In the genomic region with DNA sequence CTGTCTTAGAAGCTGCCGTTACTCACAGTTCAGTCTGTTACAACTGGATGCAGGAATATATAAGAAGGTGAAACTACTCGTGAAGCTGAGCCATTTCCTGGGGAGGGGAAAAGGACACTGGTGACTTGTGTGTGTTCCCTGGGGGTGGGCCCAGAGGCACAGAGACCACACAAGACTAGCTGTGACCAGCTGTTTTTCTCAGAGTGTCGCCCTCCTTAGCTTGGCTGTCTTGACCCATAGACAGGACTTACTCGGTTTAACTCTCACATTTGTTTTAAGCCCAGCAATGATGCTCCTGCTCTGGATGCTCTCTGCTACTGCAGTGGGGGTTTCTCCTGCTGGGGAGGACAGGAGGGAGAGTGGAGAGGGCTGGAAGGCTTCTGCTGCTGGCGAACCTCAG, we compare ENCODE assay signal across 23 mouse cellular contexts. TPM values are rescaled to one million over a fixed set of nuclear protein-coding genes. Genes with fewer than 3 reads are reported as not detected.
DNase-seq lines count a peak whose midpoint lies in the region; ATAC-seq and TF ChIP-seq lines count a peak whose summit lies in the region.
"Had no signal": no experiment of that assay in that cellular context is flagged by ENCODE, and none has a peak within 500 bp of the region (broad histone marks: within the 10 kb centered on the region; RNA-seq: fewer than 3 reads in every experiment).

No protein-coding gene starts in this region.

- H3K4me2 ChIP-seq in forebrain, embryonic 14.5 days (ENCODE audit: low read length), result no peak overlapping the region
- H3K4me2 ChIP-seq in forebrain, embryonic 15.5 days (replicated peaks), result no peak overlapping the region
- no peak overlapping the region for H3K4me2 ChIP-seq in midbrain, embryonic 13.5 days (replicated peaks)
- H3K4me2 ChIP-seq in midbrain, embryonic 16.5 days (ENCODE audit: low read length), result no peak overlapping the region
- H3K4me2 ChIP-seq: forebrain, embryonic 12.5 days; heart, embryonic 12.5 days; hindbrain, embryonic 13.5 days; kidney, embryonic 15.5 days had no signal

- peak overlapping the region; percentile 6; the same call in 1 of the 2 replicates for H3K27ac ChIP-seq in forebrain, embryonic 14.5 days (ENCODE audit: low read depth, low read length)
- no peak overlapping the region; the same call in 1 of the 2 replicates for H3K27ac ChIP-seq in forebrain, embryonic 15.5 days (replicated peaks)
- H3K27ac ChIP-seq in midbrain, embryonic 13.5 days, result peak overlapping the region; percentile 51; the same call in 1 of the 2 replicates
- no peak overlapping the region; the same call in 1 of the 2 replicates for H3K27ac ChIP-seq in midbrain, embryonic 10.5 days (replicated peaks)
- 0 out of 2 replicates have a peak overlapping the region, but pooled peaks have one; percentile 15 for H3K27ac ChIP-seq in embryonic facial prominence, embryonic 10.5 days (replicated peaks)
- H3K27ac ChIP-seq in midbrain, embryonic 16.5 days (ENCODE audit: low read length), result peak overlapping the region; percentile 73
- no peak overlapping the region for H3K27ac ChIP-seq in gastrocnemius, adult 2 months
- H3K27ac ChIP-seq: hindbrain, embryonic 13.5 days; kidney, embryonic 15.5 days had no signal

- intact Hi-C loops in gastrocnemius, adult 2 months (cut with DNase I), result no loop called here

- no peak for TF ChIP-seq CTCF in gastrocnemius, adult 2 months (IDR thresholded peaks at IDR 0.05)

- H3K9ac ChIP-seq in forebrain, embryonic 14.5 days (ENCODE audit: low read length), result no peak overlapping the region
- H3K9ac ChIP-seq in forebrain, embryonic 15.5 days (replicated peaks), result no peak overlapping the region
- H3K9ac ChIP-seq in midbrain, embryonic 13.5 days (replicated peaks), result no peak overlapping the region
- H3K9ac ChIP-seq in midbrain, embryonic 16.5 days (ENCODE audit: low read depth, low read length), result no peak overlapping the region
- H3K9ac ChIP-seq: forebrain, embryonic 12.5 days; heart, embryonic 12.5 days; hindbrain, embryonic 13.5 days; kidney, embryonic 15.5 days had no signal

- no peaks in the 10 kb centered on the region for H3K27me3 ChIP-seq in forebrain, embryonic 14.5 days (replicated peaks; ENCODE audit: control insufficient read depth, insufficient read depth, low read length)
- no peaks in the 10 kb centered on the region for H3K27me3 ChIP-seq in forebrain, embryonic 15.5 days
- no peaks in the 10 kb centered on the region for H3K27me3 ChIP-seq in midbrain, embryonic 13.5 days
- H3K27me3 ChIP-seq in midbrain, embryonic 10.5 days (ENCODE audit: low read depth, poor library complexity, severe bottlenecking), result no peaks in the 10 kb centered on the region
- no peaks in the 10 kb centered on the region for H3K27me3 ChIP-seq in embryonic facial prominence, embryonic 10.5 days (replicated peaks; ENCODE audit: low read depth, poor library complexity, severe bottlenecking)
- H3K27me3 ChIP-seq in midbrain, embryonic 16.5 days (ENCODE audit: control insufficient read depth, insufficient read depth, low read depth, low read length), result no peaks in the 10 kb centered on the region
- H3K27me3 ChIP-seq: forebrain, embryonic 12.5 days; heart, embryonic 12.5 days; hindbrain, embryonic 13.5 days; kidney, embryonic 15.5 days had no signal

- no peaks in the 10 kb centered on the region for H3K36me3 ChIP-seq in forebrain, embryonic 14.5 days (ENCODE audit: control insufficient read depth, insufficient read depth, low read length)
- H3K36me3 ChIP-seq in forebrain, embryonic 15.5 days, result no peaks in the 10 kb centered on the region
- no peaks in the 10 kb centered on the region for H3K36me3 ChIP-seq in midbrain, embryonic 13.5 days
- no peaks in the 10 kb centered on the region for H3K36me3 ChIP-seq in midbrain, embryonic 10.5 days
- H3K36me3 ChIP-seq in embryonic facial prominence, embryonic 10.5 days (replicated peaks), result peaks cover 4% of the 10 kb centered on the region; the same call in 1 of the 2 replicates
- H3K36me3 ChIP-seq in midbrain, embryonic 16.5 days (ENCODE audit: control insufficient read depth, insufficient read depth, low read length), result no peaks in the 10 kb centered on the region
- H3K36me3 ChIP-seq: forebrain, embryonic 12.5 days; heart, embryonic 12.5 days; hindbrain, embryonic 13.5 days; kidney, embryonic 15.5 days had no signal

- ATAC-seq in forebrain, embryonic 14.5 days, result no peak
- ATAC-seq in forebrain, embryonic 15.5 days (replicated peaks), result no peak
- ATAC-seq in midbrain, embryonic 13.5 days, result no peak
- no peak for ATAC-seq in midbrain, embryonic 16.5 days

- no peak overlapping the region for H3K4me3 ChIP-seq in forebrain, embryonic 14.5 days (ENCODE audit: low read depth, low read length)
- H3K4me3 ChIP-seq in forebrain, embryonic 15.5 days, result no peak overlapping the region
- H3K4me3 ChIP-seq in midbrain, embryonic 13.5 days (replicated peaks), result no peak overlapping the region
- H3K4me3 ChIP-seq in midbrain, embryonic 10.5 days, result no peak overlapping the region
- no peak overlapping the region for H3K4me3 ChIP-seq in embryonic facial prominence, embryonic 10.5 days
- no peak overlapping the region for H3K4me3 ChIP-seq in midbrain, embryonic 16.5 days (ENCODE audit: low read depth, low read length)
- no peak overlapping the region for H3K4me3 ChIP-seq in gastrocnemius, adult 2 months
- H3K4me3 ChIP-seq: forebrain, embryonic 12.5 days; heart, embryonic 12.5 days; hindbrain, embryonic 13.5 days; kidney, embryonic 15.5 days had no signal

- peaks cover 16% of the 10 kb centered on the region for H3K4me1 ChIP-seq in forebrain, embryonic 14.5 days (ENCODE audit: control insufficient read depth, insufficient read depth, low read length)
- peaks cover 23% of the 10 kb centered on the region for H3K4me1 ChIP-seq in forebrain, embryonic 15.5 days
- H3K4me1 ChIP-seq in midbrain, embryonic 13.5 days (replicated peaks), result peaks cover 18% of the 10 kb centered on the region
- peaks cover 25% of the 10 kb centered on the region for H3K4me1 ChIP-seq in midbrain, embryonic 10.5 days
- H3K4me1 ChIP-seq in embryonic facial prominence, embryonic 10.5 days, result peaks cover 30% of the 10 kb centered on the region
- H3K4me1 ChIP-seq in midbrain, embryonic 16.5 days (ENCODE audit: control insufficient read depth, insufficient read depth, low read length), result peaks cover 23% of the 10 kb centered on the region

- no peak for DNase-seq in forebrain, embryonic 14.5 days (ENCODE audit: low spot score)
- no peak for DNase-seq in midbrain, embryonic 10.5 days (ENCODE audit: low spot score)
- no peak for DNase-seq in embryonic facial prominence, embryonic 10.5 days (ENCODE audit: low spot score)
- DNase-seq in cerebellum, postnatal 36 days, result no peak
- DNase-seq in gastrocnemius, adult 2 months, result no peak
- DNase-seq: adrenal gland, postnatal 36 days; cerebellum, adult 11 months; cerebellum, adult 9-11 months; gastrocnemius, postnatal 25 days; heart, adult 18-20 months; kidney, adult 11 months; kidney, postnatal 36 days; retina, postnatal 1 day; right cerebral cortex, postnatal 25 days; thymus, adult 18-20 months; thymus, postnatal 4 days had no signal

- WGBS in forebrain, embryonic 14.5 days, result 37% methylated on average over 5 of the region's 5 CpGs
- WGBS in forebrain, embryonic 15.5 days, result 41% methylated on average over 5 of the region's 5 CpGs
- WGBS in midbrain, embryonic 13.5 days, result 38% methylated on average over 5 of the region's 5 CpGs
- 51% methylated on average over 5 of the region's 5 CpGs for WGBS in midbrain, embryonic 10.5 days
- WGBS in embryonic facial prominence, embryonic 10.5 days, result 47% methylated on average over 5 of the region's 5 CpGs
- 31% methylated on average over 5 of the region's 5 CpGs for WGBS in midbrain, embryonic 16.5 days

- H3K9me3 ChIP-seq in forebrain, embryonic 14.5 days (replicated peaks; ENCODE audit: control insufficient read depth, low read length), result no peaks in the 10 kb centered on the region
- H3K9me3 ChIP-seq in forebrain, embryonic 15.5 days, result no peaks in the 10 kb centered on the region
- H3K9me3 ChIP-seq in midbrain, embryonic 13.5 days, result no peaks in the 10 kb centered on the region
- H3K9me3 ChIP-seq in midbrain, embryonic 10.5 days (replicated peaks), result no peaks in the 10 kb centered on the region
- no peaks in the 10 kb centered on the region for H3K9me3 ChIP-seq in embryonic facial prominence, embryonic 10.5 days
- H3K9me3 ChIP-seq in midbrain, embryonic 16.5 days (replicated peaks; ENCODE audit: control insufficient read depth, low read length, poor library complexity, severe bottlenecking), result no peaks in the 10 kb centered on the region
- H3K9me3 ChIP-seq: forebrain, embryonic 12.5 days; heart, embryonic 12.5 days; hindbrain, embryonic 13.5 days; kidney, embryonic 15.5 days had no signal

RNA-seq across cellular contexts. Expression of gene Anapc16, which starts 30.1 kb away (rescaled TPM):
- 96.5 and 99.7 TPM in 2 replicates for polyA plus RNA-seq in forebrain, embryonic 14.5 days (2014; fragmentation: Nextera tagmentation; extraction: Ambion mirVana)
- polyA plus RNA-seq in forebrain, embryonic 15.5 days (2015; fragmentation: Nextera tagmentation; extraction: Ambion mirVana), result 117 TPM in 2 replicates
- 121 TPM in 2 replicates for polyA plus RNA-seq in midbrain, embryonic 13.5 days (2015; fragmentation: Nextera tagmentation; extraction: Ambion mirVana)
- polyA plus RNA-seq in midbrain, embryonic 10.5 days (2016; fragmentation: Nextera tagmentation; extraction: Ambion mirVana), result 111 and 113 TPM in 2 replicates
- 104 and 109 TPM in 2 replicates for polyA plus RNA-seq in embryonic facial prominence, embryonic 10.5 days (2016; fragmentation: Nextera tagmentation; extraction: Ambion mirVana)
- polyA plus RNA-seq in midbrain, embryonic 16.5 days (2015; fragmentation: Nextera tagmentation; extraction: Ambion mirVana), result 98.9 and 104 TPM in 2 replicates
- 10 to 100 TPM; 49.5 to 50.7 TPM for total RNA-seq in gastrocnemius, adult 2 months (2021)

RNA-seq across cellular contexts. Expression of gene Ascc1, which starts 30.5 kb away (rescaled TPM):
- polyA plus RNA-seq in forebrain, embryonic 14.5 days (2014; fragmentation: Nextera tagmentation; extraction: Ambion mirVana), result 45.4 and 50.2 TPM in 2 replicates
- 47.9 and 48.9 TPM in 2 replicates for polyA plus RNA-seq in forebrain, embryonic 15.5 days (2015; fragmentation: Nextera tagmentation; extraction: Ambion mirVana)
- polyA plus RNA-seq in midbrain, embryonic 13.5 days (2015; fragmentation: Nextera tagmentation; extraction: Ambion mirVana), result 49.5 and 50.6 TPM in 2 replicates
- 34.4 and 35.5 TPM in 2 replicates for polyA plus RNA-seq in midbrain, embryonic 10.5 days (2016; fragmentation: Nextera tagmentation; extraction: Ambion mirVana)
- 35.8 and 41.8 TPM in 2 replicates for polyA plus RNA-seq in embryonic facial prominence, embryonic 10.5 days (2016; fragmentation: Nextera tagmentation; extraction: Ambion mirVana)
- 54.0 and 54.5 TPM in 2 replicates for polyA plus RNA-seq in midbrain, embryonic 16.5 days (2015; fragmentation: Nextera tagmentation; extraction: Ambion mirVana)
- total RNA-seq in gastrocnemius, adult 2 months (2021), result 10 to 100 TPM; 13.6 to 14.6 TPM

Comparison
In these comparisons a context has a peak if more than half of its experiments do, and no peak if none do; other contexts are left out.
1. H3K27ac ChIP-seq: peak in forebrain, embryonic 14.5 days (single experiment), midbrain, embryonic 13.5 days (single experiment), embryonic facial prominence, embryonic 10.5 days (single experiment) and midbrain, embryonic 16.5 days (single experiment); none in forebrain, embryonic 15.5 days (single experiment), midbrain, embryonic 10.5 days (single experiment) and gastrocnemius, adult 2 months (single experiment).